Mouse (Mus musculus): ENCODE data around the gene Fgf18.
A peak's percentile ranks its signal among the peaks of the same experiment; 100 is the strongest.

Gene Fgf18

DNA sequence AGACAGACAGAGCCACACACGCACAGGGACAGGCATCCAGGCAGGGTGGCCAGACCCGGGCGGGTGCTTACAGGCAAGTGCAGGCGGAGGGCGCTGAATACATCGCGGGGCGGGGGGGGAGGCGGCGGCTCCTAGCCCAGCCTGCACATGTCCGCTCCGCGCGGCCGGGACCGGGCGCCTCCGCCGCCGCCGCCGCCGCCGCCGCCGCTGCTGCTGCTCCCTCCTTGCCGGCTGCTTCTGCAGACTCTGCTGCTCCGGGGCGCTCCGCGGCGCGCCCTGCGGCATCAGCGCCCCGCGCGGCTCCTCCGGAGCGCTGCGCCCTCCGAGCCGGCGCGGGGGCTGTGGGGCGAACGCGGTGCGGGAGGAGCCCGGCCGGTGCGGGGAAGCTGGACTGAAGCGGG is at the start of gene Fgf18:
Gene Fgf18 (minus strand): TSS at position 230 of the 401 bp plus-strand sequence.
- DNase-seq = peak; percentile 27 to 57

DNA sequence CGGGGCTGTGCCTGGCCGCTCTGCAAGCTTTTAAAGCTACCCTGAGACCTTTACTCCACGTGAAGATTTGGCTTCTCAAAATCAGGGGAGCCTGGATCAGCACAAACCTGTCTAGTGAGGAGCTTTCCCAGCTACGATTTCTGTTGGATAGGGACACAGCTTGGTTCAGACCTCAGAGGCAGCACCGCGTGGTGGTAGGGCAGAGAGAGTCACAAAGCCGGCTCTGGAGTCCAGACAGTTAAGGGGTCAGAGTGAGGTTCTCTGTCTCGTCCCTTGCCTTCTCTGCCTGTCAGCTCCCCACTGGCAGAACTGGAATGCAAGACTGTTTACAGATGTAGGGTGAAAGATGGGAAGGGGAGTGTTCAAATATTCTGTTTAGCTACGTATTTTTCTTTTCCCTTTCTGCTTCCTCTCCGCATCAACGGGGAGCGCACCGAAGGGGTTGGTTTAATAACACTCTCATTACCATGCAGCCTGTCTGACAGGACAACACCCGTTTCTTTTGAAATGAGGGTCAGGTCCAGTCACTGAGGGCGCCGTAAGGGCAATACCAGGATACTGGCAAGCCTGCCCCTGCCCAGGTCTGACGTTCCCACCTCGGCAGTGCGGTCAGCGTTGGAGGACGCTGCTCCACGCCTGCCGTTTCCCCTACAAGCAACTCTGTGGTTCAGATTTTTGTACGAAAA is 49.4 kb upstream of the Fgf18 start:
- DNase-seq = no peak

- DNase-seq = no peak
Observed at GRCm38 (mm10) chr11:33195531-33196446, 48.6 kb upstream of the Fgf18 start.

DNA sequence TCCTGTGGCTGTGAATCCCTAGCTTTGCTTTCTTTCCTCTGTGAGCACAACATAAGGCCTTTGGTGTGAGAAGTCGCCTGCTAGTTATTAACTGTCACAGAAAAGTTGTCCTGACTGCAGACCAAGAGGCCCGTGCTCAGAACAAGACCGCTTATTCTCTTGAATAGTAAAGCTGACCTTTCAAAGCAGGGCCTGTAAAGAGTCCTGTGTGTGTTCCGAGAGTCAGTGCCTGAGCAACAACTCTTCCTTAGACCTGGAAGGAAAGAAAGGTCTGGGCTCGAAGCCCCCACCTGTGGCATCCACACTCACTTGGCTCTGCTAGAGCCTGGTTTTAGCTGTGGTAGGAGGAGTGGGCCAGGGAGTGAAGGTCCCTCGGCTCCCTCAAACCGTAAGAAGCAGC is 47.9 kb upstream of the Fgf18 start:
- no peak for DNase-seq

- no peak for DNase-seq
Observed at GRCm38 (mm10) chr11:33193695-33194094, 46.5 kb upstream of the Fgf18 start.

- no peak for DNase-seq
Observed at GRCm38 (mm10) chr11:33181804-33182203, 34.6 kb upstream of the Fgf18 start.

- DNase-seq = no peak
Observed at GRCm38 (mm10) chr11:33180701-33181116, 33.5 kb upstream of the Fgf18 start.

DNA sequence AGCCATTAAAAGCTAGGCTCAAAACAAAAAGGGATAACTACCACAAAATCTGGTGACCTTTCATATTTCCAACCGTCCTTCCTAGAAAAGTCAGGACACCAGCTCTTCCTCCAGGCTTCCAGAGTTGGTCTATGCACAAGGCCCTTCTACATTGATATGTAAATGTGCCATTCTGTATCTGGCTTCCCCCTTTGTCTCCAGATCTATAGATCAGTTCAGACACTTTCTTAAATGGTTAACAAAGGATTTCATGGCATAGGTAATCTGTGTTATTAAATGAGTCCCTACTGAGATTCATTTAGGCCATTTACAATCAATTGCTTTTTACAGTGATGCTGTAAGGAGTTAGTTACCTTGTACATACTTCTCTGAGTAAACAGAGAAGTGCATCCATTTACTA is 32.6 kb upstream of the Fgf18 start:
- DNase-seq = no peak

- peak; percentile 49 to 51 for DNase-seq
Observed at GRCm38 (mm10) chr11:33176525-33177245, 29.5 kb upstream of the Fgf18 start.

GRCm38 (mm10) chr11:33175768-33176167 is 28.6 kb upstream of the Fgf18 start:
- DNase-seq = no peak

DNA sequence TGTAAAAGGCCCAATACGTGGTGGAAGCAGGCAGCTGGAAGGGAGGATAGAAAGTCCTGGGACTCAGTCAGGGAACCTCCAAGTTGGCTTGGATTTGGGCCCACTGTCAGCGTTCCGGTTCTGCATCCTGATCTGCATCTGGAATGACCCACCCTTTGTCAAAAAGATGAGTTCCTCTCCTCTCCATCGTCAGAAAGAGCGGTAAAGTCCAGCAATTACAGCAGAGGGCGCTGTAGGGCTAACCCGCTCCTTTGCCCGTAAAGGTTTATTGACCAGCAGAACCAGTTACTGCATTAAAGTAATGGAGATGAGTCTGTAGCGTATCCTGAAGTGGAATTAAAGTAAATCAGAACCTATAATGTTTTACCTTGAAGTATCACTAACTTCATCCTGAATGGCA is 23.3 kb upstream of the Fgf18 start:
- peak; percentile 57 to 65 for DNase-seq

- DNase-seq = peak; percentile 99 to 100
Observed at GRCm38 (mm10) chr11:33162998-33163506, 15.9 kb upstream of the Fgf18 start, which contains the start of gene Npm1. Npm1 (minus strand) TSS chr11:33163206.

GRCm38 (mm10) chr11:33162211-33162997 is 15.2 kb upstream of the Fgf18 start:
- peak; percentile 71 to 89 for DNase-seq

DNA sequence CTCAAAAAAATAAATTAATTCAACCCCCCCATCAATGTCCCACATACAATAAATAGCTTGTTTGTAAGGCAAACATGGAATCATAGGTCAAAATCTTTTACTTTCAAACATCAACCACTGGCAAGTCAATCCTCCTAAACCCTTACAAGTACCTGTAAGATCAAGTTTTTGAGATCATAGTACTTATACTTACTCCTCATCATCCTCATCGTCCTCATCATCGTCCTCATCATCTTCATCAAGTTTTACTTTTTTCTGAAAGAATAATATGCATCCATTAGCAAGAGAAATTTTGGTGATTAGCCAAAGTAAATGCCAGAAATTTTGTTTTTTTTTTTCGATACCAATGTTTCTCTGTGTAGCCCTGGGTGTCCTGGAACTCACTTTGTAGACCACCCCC is 12.5 kb upstream of the Fgf18 start:
- no peak for DNase-seq

DNA sequence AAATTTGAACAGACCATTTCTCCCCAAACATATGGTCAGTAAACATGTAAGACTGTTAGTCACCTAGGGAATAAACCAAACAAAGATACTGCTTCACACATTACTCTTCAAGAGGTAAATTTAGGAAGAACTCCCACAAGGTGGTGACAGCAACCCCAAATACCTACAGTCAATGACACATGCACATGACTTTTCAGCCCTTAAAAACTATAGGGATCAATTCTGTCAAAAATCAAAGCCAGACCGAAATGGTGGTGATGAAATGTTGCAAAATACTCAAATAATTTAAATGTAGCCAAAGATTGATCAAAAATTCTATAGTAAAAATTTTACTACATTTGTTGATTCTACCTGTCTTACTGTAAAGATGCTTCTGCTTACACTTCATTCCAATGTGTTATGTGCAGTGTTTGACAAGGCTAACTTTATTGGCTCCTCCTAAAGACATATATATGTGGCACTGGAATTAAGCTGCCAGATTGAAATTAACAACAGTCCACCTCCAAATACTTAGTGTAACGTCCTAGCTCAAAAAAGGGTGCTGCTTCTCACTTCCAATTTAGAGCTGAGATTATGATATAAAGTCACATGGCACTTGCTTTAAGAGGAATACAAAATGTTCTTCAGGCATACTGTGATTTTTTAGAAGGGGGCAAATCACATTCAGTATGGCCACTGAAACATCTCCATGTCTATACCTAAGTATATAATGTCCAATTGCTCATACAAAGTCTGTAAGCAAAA is 10.4 kb upstream of the Fgf18 start:
- DNase-seq = no peak

- DNase-seq = no peak
Observed at GRCm38 (mm10) chr11:33156436-33157015, 9.3 kb upstream of the Fgf18 start.

GRCm38 (mm10) chr11:33154459-33154858 is 7.3 kb upstream of the Fgf18 start:
- DNase-seq = no peak

- no peak for DNase-seq
Observed at GRCm38 (mm10) chr11:33152997-33153396, 5.8 kb upstream of the Fgf18 start.

- no peak for DNase-seq
Observed at GRCm38 (mm10) chr11:33151780-33152145, 4.6 kb upstream of the Fgf18 start.

DNA sequence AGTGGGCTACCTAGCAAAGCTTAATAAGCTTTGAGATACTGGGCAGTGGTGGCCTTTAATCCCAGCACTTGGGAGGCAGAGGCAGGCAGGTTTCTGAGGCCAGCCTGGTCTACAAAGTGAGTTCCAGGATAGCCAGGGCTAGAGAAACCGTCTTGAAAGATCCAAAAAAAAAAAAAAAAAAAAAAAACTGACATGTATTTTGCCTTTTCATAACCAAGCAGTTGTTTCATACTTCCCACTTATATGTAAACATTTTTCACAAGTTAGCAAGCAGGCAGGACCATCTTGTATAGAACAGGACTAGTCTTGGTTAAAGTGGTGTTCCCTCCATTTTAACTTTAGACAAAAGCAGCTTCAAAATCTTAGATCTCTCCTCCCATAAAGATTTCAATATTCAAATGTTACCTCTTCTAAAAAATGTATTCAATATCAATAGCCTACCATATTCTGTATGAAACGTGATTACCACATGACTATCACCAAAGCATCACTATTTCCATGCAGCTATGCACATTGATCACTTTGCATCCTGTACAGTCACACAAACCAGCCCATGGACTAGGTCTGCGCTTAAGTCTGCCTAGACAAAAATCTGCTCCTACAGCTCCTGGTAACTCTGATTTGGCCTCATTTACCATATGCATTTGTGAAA is 4.1 kb upstream of the Fgf18 start:
- DNase-seq = no peak

DNA sequence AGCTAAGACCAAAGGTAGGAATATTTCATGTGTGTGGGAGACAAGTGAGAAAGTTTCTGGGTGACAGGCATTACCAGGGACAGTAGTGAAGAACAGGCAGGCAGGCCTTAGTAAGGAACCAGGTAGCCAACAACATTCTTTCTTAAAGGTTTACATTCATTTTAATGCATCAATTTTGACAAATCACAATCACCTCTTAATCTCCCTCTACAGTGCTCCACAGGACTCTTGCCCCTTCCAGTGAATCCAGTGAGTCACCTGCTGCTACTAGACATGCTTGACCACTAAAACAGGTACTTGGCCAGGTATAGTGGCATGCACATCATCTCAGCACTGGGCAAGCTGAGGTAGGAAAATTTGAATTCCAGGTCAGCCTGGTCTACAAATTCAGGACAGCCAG is 3.2 kb upstream of the Fgf18 start:
- DNase-seq = no peak

Data from kidney, postnatal 25 days (tissue).